Mouse (Mus musculus) heart, adult 18-20 months (tissue): ENCODE data around the gene Neurl2. TPM values are rescaled to one million over a fixed set of nuclear protein-coding genes. Genes with fewer than 3 reads are reported as not detected.
"Not testable (repeated sequence)": the region's sequence is repeated elsewhere in the genome, so short reads cannot be mapped to it uniquely, and the experiment has no call there.

Source experiments
- DNase-seq, 2 experiments: peaks; one replicate each; pipeline ENCODE4 v3.0.0; 2021 to 2022; ENCODE audit warnings: mixed read lengths in 1 of 2
- long read RNA-seq, 2 experiments: library from polyadenylated mRNA; stranded (forward); transcript quantifications; one replicate each; pipeline ENCODE4 v2.0.0; 2021
- total RNA-seq, 2 experiments: library from RNA; stranded (reverse); gene quantifications; 2 replicates each; pipeline ENCODE4 v1.2.3; 2021

Gene Neurl2
- total RNA-seq: 10 to 100 TPM; 50.5 to 55.8 TPM
- long read RNA-seq, experiment 1, transcript Neurl2-201 (2 exons, 1,014 nt): major isoform, 91 of 91 reads
- long read RNA-seq, experiment 1, partial matches to known transcripts: 0 of 91 reads
- long read RNA-seq, experiment 1, other reads (novel, unspliced or antisense): 0 of 91 reads
- long read RNA-seq, experiment 2, transcript Neurl2-201 (2 exons, 1,014 nt): major isoform, 82 of 85 reads
- long read RNA-seq, experiment 2, partial matches to known transcripts: 1 of 85 reads
- long read RNA-seq, experiment 2, other reads (novel, unspliced or antisense): 2 of 85 reads

- DNase-seq: peak; percentile 94 to 95
Measured at GRCm38 (mm10) chr2:164833314-164833959, at the start of gene Neurl2. Gene Neurl2, minus strand, starts transcription at chr2:164833456.

- no peak for DNase-seq
Measured at GRCm38 (mm10) chr2:164882619-164883018, 49.4 kb upstream of the Neurl2 start.

GRCm38 (mm10) chr2:164879568-164880277 is 46.5 kb upstream of the Neurl2 start:
- peak; percentile 95 to 96 for DNase-seq

- DNase-seq: peak; percentile 93 to 97
Measured at GRCm38 (mm10) chr2:164879228-164879567, 45.9 kb upstream of the Neurl2 start, which contains the start of gene Pcif1. Gene Pcif1, plus strand, starts transcription at chr2:164879304.

GRCm38 (mm10) chr2:164878509-164879227 is 45.4 kb upstream of the Neurl2 start:
- DNase-seq: peak; percentile 73 to 78

- not testable (repeated sequence) for DNase-seq
Measured at GRCm38 (mm10) chr2:164877376-164878215, 44.3 kb upstream of the Neurl2 start.

- not testable (repeated sequence) for DNase-seq
Measured at GRCm38 (mm10) chr2:164875648-164876047, 42.4 kb upstream of the Neurl2 start.

- peak; percentile 73 to 88 for DNase-seq
Measured at GRCm38 (mm10) chr2:164874239-164874769, 41.0 kb upstream of the Neurl2 start.

- peak in 1 of 2 experiments; percentile 9 for DNase-seq
Measured at GRCm38 (mm10) chr2:164873621-164874020, 40.4 kb upstream of the Neurl2 start.

GRCm38 (mm10) chr2:164871602-164872303 is 38.5 kb upstream of the Neurl2 start:
- no peak for DNase-seq

GRCm38 (mm10) chr2:164868491-164868890 is 35.2 kb upstream of the Neurl2 start:
- DNase-seq: peak in 1 of 2 experiments; percentile 55

GRCm38 (mm10) chr2:164867566-164867965 is 34.3 kb upstream of the Neurl2 start:
- DNase-seq: no peak

GRCm38 (mm10) chr2:164866741-164867551 is 33.7 kb upstream of the Neurl2 start:
- peak; percentile 87 to 95 for DNase-seq

- no peak for DNase-seq
Measured at GRCm38 (mm10) chr2:164864593-164864992, 31.3 kb upstream of the Neurl2 start.

GRCm38 (mm10) chr2:164863411-164863810 is 30.2 kb upstream of the Neurl2 start:
- not testable (repeated sequence) for DNase-seq

GRCm38 (mm10) chr2:164862179-164862861 is 29.1 kb upstream of the Neurl2 start:
- DNase-seq: peak; percentile 78 to 86

GRCm38 (mm10) chr2:164861094-164861493 is 27.8 kb upstream of the Neurl2 start:
- no peak for DNase-seq

- no peak for DNase-seq
Measured at GRCm38 (mm10) chr2:164859640-164860432, 26.6 kb upstream of the Neurl2 start.
